Mouse (Mus musculus): ENCODE results near the gene Slc8a1.

- no peak for TF ChIP-seq POLR2A (IDR thresholded peaks at IDR 0.05; ENCODE audit: low read depth, low read length)
- TF ChIP-seq CTCF (IDR thresholded peaks at IDR 0.05; ENCODE audit: extremely low read depth, insufficient read depth, insufficient read length, insufficient replicate concordance), result no peak
These were observed 282.9 kb downstream of the Slc8a1 start for GRCm38 (mm10) chr17:81455269-81455668.

Data from spleen, adult 2 months (tissue).